Mouse (Mus musculus): ENCODE data around the gene Chchd1.
"Not testable (repeated sequence)": the region's sequence is repeated elsewhere in the genome, so short reads cannot be mapped to it uniquely, and the experiment has no call there.

The Chchd1 gene

GRCm38 (mm10) chr14:20689009-20689408 lies 13.8 kb upstream of the Chchd1 start:
- DNase-seq (ENCODE audit: low read depth, low spot score), result no peak

- DNase-seq (ENCODE audit: low read depth, low spot score), result no peak
Measured at GRCm38 (mm10) chr14:20691772-20692171, 11.0 kb upstream of the Chchd1 start.

DNA sequence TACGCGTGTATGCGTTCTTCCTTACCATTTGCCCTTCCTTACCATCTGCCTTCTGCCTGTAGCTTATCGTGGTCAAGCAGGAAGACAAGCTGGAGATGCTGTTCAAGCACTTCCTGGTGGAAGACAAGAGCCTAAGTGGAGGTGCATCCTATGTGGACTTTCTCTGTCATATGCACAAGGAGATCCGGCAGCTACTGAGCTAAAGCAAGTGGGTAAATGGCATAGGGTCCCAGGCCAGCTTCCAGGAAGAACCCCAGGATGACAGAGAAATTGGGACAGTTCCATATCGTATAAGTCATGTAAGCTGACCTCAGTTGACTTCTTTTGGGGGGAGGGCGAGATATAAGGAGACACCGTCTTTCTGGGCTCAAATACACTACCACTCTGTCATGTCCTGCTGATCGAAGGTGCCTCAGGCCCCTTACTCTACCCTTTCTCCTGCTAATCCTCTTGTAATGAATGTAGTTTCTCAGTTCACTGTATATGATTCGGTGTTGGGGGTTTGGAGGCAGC lies 9.2 kb upstream of the Chchd1 start:
- no peak for DNase-seq (ENCODE audit: low read depth, low spot score)

GRCm38 (mm10) chr14:20694185-20694883 lies 8.5 kb upstream of the Chchd1 start:
- DNase-seq (ENCODE audit: low read depth, low spot score), result no peak

- DNase-seq (ENCODE audit: low read depth, low spot score), result peak; percentile 83
Measured at GRCm38 (mm10) chr14:20694884-20695760, 7.7 kb upstream of the Chchd1 start, which contains the start of gene Fut11. TSS of gene Fut11 (plus strand) at chr14:20694968.

GRCm38 (mm10) chr14:20695761-20696520 lies 6.9 kb upstream of the Chchd1 start:
- DNase-seq (ENCODE audit: low read depth, low spot score), result no peak

- peak; percentile 33 for DNase-seq (ENCODE audit: low read depth, low spot score)
Measured at GRCm38 (mm10) chr14:20696986-20697385, 5.8 kb upstream of the Chchd1 start.

- DNase-seq (ENCODE audit: low read depth, low spot score), result no peak
Measured at GRCm38 (mm10) chr14:20698515-20698914, 4.3 kb upstream of the Chchd1 start.

GRCm38 (mm10) chr14:20700362-20700761 lies 2.4 kb upstream of the Chchd1 start:
- no peak for DNase-seq (ENCODE audit: low read depth, low spot score)

DNA sequence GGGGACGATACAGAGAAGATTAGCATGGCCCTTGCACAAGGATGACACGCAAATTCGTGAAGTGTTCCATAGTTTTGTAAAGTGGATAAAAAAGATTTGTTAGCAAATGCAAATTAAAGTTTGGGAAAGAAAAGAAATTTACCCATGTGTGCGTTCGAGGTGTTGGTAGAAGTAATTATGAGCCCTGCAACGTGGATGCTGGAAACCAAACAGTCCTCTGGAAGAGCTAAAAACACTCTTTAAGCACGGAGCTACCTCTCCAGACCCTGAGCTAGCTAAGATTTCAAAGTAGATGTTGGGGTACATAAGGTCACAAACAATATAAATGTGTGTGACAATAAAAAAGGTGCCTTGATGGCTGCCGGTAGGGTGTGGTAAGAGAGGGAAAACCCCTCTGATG lies 1.3 kb upstream of the Chchd1 start:
- no peak for DNase-seq (ENCODE audit: low read depth, low spot score)

- DNase-seq (ENCODE audit: low read depth, low spot score), result no peak
Measured at GRCm38 (mm10) chr14:20702096-20702740, 588 bp upstream of the Chchd1 start.

- DNase-seq (ENCODE audit: low read depth, low spot score), result not testable (repeated sequence)
Measured at GRCm38 (mm10) chr14:20703461-20703860, 655 bp downstream of the Chchd1 start.

GRCm38 (mm10) chr14:20707201-20708190 lies 4.7 kb downstream of the Chchd1 start, which contains the start of gene Zswim8:
TSS of gene Zswim8 (plus strand) at chr14:20707552.
- DNase-seq (ENCODE audit: low read depth, low spot score), result peak; percentile 56

GRCm38 (mm10) chr14:20708239-20708638 lies 5.4 kb downstream of the Chchd1 start:
- DNase-seq (ENCODE audit: low read depth, low spot score), result no peak

DNA sequence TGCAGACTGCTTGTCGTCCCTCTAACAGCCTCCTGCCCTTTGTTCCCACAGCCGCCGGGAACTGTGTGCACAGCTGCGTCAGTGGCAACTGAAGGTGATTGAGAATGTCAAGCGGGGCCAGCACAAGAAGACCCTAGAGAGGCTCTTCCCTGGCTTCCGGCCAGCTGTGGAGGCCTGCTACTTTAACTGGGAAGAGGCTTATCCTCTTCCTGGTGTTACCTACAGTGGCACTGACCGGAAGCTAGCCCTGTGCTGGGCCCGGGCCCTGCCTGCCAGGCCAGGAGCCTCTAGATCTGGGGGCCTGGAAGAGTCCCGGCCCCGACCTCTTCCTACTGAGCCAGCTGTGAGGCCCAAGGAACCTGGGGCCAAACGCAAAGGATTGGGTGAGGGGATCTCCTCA lies 11.0 kb downstream of the Chchd1 start:
- DNase-seq (ENCODE audit: low read depth, low spot score), result no peak

DNA sequence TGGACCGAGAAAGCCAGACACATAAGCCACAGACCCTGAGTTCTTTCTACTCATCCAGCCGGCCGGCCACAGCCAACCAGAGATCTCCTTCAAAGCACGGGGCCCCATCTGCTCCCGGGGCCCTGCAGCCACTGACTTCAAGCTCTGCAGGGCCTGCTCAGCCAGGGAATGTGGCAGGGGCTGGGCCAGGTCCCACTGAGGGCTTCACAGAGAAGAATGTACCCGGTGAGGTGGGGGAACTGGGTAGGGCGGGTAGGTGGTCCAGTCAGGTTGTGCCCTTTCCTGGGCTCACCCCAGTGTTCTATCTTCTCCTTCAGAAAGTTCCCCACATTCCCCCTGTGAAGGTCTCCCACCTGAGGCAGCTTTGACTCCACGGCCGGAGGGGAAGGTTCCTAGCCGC lies 15.6 kb downstream of the Chchd1 start:
- DNase-seq (ENCODE audit: low read depth, low spot score), result no peak

DNA sequence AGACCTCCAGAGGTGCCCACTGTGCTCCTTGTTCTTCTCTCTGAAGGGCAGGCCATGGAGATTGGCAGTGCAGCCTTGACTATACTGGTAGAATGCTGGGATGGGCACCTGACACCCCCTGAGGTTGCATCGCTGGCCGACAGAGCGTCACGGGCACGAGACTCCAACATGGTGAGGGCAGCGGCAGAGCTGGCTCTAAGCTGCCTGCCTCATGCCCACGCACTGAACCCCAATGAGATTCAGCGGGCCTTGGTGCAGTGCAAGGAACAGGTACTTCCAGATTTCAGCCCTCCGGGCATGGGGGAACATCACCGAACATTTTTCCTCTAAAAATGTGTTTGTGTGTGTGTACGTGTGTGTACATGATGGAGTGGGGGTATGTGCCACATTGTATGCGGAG lies 17.0 kb downstream of the Chchd1 start:
- DNase-seq (ENCODE audit: low read depth, low spot score), result no peak

DNA sequence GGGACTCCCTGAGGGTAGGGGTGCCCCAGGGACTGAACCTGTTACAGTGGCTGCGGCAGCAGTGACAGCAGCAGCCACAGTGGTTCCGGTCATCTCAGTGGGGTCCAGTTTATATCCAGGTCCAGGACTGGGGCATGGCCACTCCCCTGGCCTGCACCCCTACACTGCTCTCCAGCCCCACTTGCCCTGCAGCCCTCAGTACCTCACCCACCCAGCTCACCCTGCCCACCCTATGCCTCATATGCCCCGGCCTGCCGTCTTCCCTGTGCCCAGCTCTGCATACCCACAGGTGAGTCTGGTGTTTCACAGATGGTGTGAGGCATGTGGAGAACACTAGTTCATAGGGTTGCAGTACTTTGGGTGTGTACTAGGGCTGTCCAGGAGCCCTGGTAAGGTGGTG lies 18.6 kb downstream of the Chchd1 start:
- DNase-seq (ENCODE audit: low read depth, low spot score), result no peak

DNA sequence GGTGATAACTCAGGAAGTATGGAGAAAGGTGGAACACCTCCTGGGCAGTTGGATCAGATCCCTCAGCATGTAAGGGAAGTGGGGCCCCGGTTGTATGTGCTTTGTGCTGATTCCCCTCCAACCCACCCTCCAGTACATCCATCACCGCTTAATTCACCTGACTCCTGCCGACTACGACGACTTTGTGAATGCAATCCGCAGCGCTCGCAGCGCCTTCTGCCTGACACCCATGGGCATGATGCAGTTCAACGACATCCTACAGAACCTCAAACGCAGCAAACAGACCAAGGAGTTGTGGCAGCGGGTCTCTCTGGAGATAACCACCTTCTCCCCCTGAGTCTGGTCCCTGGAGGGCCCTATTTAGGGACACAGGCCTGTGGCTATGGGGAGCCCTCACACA lies 20.2 kb downstream of the Chchd1 start:
- no peak for DNase-seq (ENCODE audit: low read depth, low spot score)

GRCm38 (mm10) chr14:20724043-20724442 lies 21.2 kb downstream of the Chchd1 start:
- DNase-seq (ENCODE audit: low read depth, low spot score), result peak; percentile 37
